Mouse (Mus musculus) G1E (cell line): ENCODE data around the gene Grk3. TPM values are rescaled to one million over a fixed set of nuclear protein-coding genes. Genes with fewer than 3 reads are reported as not detected.

ENCODE experiments used
- ATAC-seq: 2 replicates; pipeline ENCODE4 v1.8.0; 2016; ENCODE audit warnings: mild to moderate bottlenecking; ENCODE audit not compliant: insufficient number of reproducible peaks, poor library complexity, low FRiP score, severe bottlenecking; ENCODE audit errors: extremely low read depth
- DNase-seq: peaks from one replicate; pipeline ENCODE4 v3.0.0; 2012; ENCODE audit warnings: low spot score
- H3K27me3 ChIP-seq: 2 replicates; pipeline ENCODE4 v1.6.1; 2012; ENCODE audit warnings: mild to moderate bottlenecking, low read length, inconsistent platforms; ENCODE audit not compliant: insufficient read depth
- H3K36me3 ChIP-seq: replicated peaks from 2 replicates; pipeline ENCODE3; 2012; ENCODE audit warnings: mild to moderate bottlenecking, inconsistent platforms
- H3K4me1 ChIP-seq: 2 replicates; pipeline ENCODE4 v1.6.1; 2012; ENCODE audit warnings: low read depth, low read length, inconsistent platforms, mixed read lengths; ENCODE audit not compliant: insufficient read depth
- H3K4me3 ChIP-seq: 2 replicates; pipeline ENCODE4 v1.5.1; 2012; ENCODE audit warnings: low read depth, mild to moderate bottlenecking, inconsistent platforms, low read length, moderate library complexity, mixed read lengths
- H3K9me3 ChIP-seq: replicated peaks from 2 replicates; pipeline ENCODE4 v1.6.1; 2012; ENCODE audit warnings: inconsistent platforms
- CTCF ChIP-seq: IDR thresholded peaks from 2 replicates; pipeline ENCODE4 v1.5.1; 2012; ENCODE audit warnings: low read depth, low read length, inconsistent platforms, mixed read lengths
- GATA1 ChIP-seq: IDR thresholded peaks from 2 replicates; pipeline ENCODE4 v1.6.1; 2012; ENCODE audit warnings: borderline replicate concordance, low read length, inconsistent platforms, mixed read lengths
- GATA2 ChIP-seq: IDR thresholded peaks from 2 replicates; pipeline ENCODE4 v1.6.1; 2012; ENCODE audit warnings: low read depth, low read length, inconsistent platforms, borderline replicate concordance
- POLR2AphosphoS5 ChIP-seq: IDR thresholded peaks from 2 replicates; pipeline ENCODE4 v1.6.1; 2012; ENCODE audit warnings: low read depth, low read length, inconsistent platforms; ENCODE audit not compliant: insufficient replicate concordance
- TAL1 ChIP-seq: conservative IDR thresholded peaks from 2 replicates; pipeline ENCODE4 v1.6.1; 2012; ENCODE audit warnings: low read depth, low read length, inconsistent platforms, mixed read lengths
- polyA plus RNA-seq: library from polyadenylated mRNA; stranded (reverse); fragments of >175 nt; gene quantifications from 2 replicates; pipeline ENCODE4 v1.2.3, GENCODE M21; 2012
- total RNA-seq, 2 experiments: library from RNA; stranded (forward) in 1 of 2; stranded (reverse) in 1 of 2; fragments of 200-1000 nt in 1 of 2; fragments of >200 nt in 1 of 2; fragmentation: Nextera tagmentation in 1 of 2; gene quantifications; 2 replicates each; pipeline ENCODE4 v1.2.3; 2014 to 2017

The Grk3 gene
- total and polyA plus RNA-seq, 3 experiments: 0.11 TPM; not detected in 2

- no peak for ATAC-seq
- Histone ChIP-seq H3K36me3 (no peaks in the 10 kb centered on the region), H3K9me3 (peaks cover 96% of the 10 kb centered on the region), H3K4me3 (no peak overlapping the region), H3K27me3 (no peaks in the 10 kb centered on the region), H3K4me1 (no peaks in the 10 kb centered on the region)
- TF ChIP-seq GATA2 (no peak), GATA1 (no peak), TAL1 (no peak), POLR2AphosphoS5 (no peak), CTCF (no peak)
- no peak for DNase-seq
These were observed 138.7 kb downstream of the Grk3 start for GRCm38 (mm10) chr5:112876846-112877390.

GRCm38 (mm10) chr5:112872999-112873398 is 142.6 kb downstream of the Grk3 start:
- Histone ChIP-seq H3K36me3 (no peaks in the 10 kb centered on the region), H3K9me3 (peaks cover 98% of the 10 kb centered on the region), H3K27me3 (no peaks in the 10 kb centered on the region; the same call in 1 of the 2 replicates), H3K4me3 (no peak overlapping the region), H3K4me1 (no peaks in the 10 kb centered on the region)
- no peak for ATAC-seq
- TF ChIP-seq POLR2AphosphoS5 (no peak), CTCF (no peak), TAL1 (no peak), GATA2 (no peak), GATA1 (no peak)
- no peak for DNase-seq

- H3K36me3 ChIP-seq: no peaks in the 10 kb centered on the region
- H3K4me3 ChIP-seq: no peak overlapping the region
- TF ChIP-seq GATA2 (no peak), TAL1 (no peak)
- no peak for DNase-seq
- no peak for ATAC-seq
- peaks cover 98% of the 10 kb centered on the region for H3K9me3 ChIP-seq
- no peaks in the 10 kb centered on the region; the same call in 1 of the 2 replicates for H3K27me3 ChIP-seq
- H3K4me1 ChIP-seq: no peaks in the 10 kb centered on the region
These were observed 144.9 kb downstream of the Grk3 start for GRCm38 (mm10) chr5:112870729-112871128.

GRCm38 (mm10) chr5:112868620-112869019 is 147.0 kb downstream of the Grk3 start:
- no peaks in the 10 kb centered on the region for H3K36me3 ChIP-seq
- ATAC-seq (no peak), DNase-seq (no peak)
- TF ChIP-seq GATA2: no peak
- TF ChIP-seq TAL1: no peak
- TF ChIP-seq POLR2AphosphoS5: no peak
- TF ChIP-seq CTCF: no peak
- no peak overlapping the region for H3K4me3 ChIP-seq
- H3K27me3 ChIP-seq: no peaks in the 10 kb centered on the region; the same call in 1 of the 2 replicates
- H3K9me3 ChIP-seq: peaks cover 98% of the 10 kb centered on the region
- no peaks in the 10 kb centered on the region for H3K4me1 ChIP-seq

- no peak for ATAC-seq
- no peaks in the 10 kb centered on the region for H3K36me3 ChIP-seq
- H3K4me1 ChIP-seq: no peaks in the 10 kb centered on the region
- DNase-seq: no peak
- H3K4me3 ChIP-seq: no peak overlapping the region; the same call in 1 of the 2 replicates
- TF ChIP-seq GATA1: no peak
- TF ChIP-seq CTCF: no peak
- no peak for TF ChIP-seq POLR2AphosphoS5
- TF ChIP-seq TAL1: no peak
- TF ChIP-seq GATA2: no peak
- peaks cover 96% of the 10 kb centered on the region for H3K9me3 ChIP-seq
- H3K27me3 ChIP-seq: no peaks in the 10 kb centered on the region; the same call in 1 of the 2 replicates
These were observed 150.7 kb downstream of the Grk3 start for GRCm38 (mm10) chr5:112864719-112865367.

Other genes starting within 250 kb of the Grk3 start
- gene Myo18b, start 119.4 kb downstream of the Grk3 start, total RNA-seq (2014; fragmentation: Nextera tagmentation): not detected in 2 replicates
- gene Myo18b, start 119.4 kb downstream of the Grk3 start, total RNA-seq (2017): 0.05 TPM in 1 of 2 replicates, not detected in the other
- gene Myo18b, start 119.4 kb downstream of the Grk3 start, polyA plus RNA-seq: not detected in 2 replicates
- not detected in 2 replicates for gene Crybb2, start 54.3 kb upstream of the Grk3 start, total RNA-seq (2014; fragmentation: Nextera tagmentation)
- gene Crybb2, start 54.3 kb upstream of the Grk3 start, total RNA-seq (2017): 0.29 TPM in 1 of 2 replicates, not detected in the other
- not detected in 2 replicates for gene Crybb2, start 54.3 kb upstream of the Grk3 start, polyA plus RNA-seq
- gene Crybb3, start 65.8 kb upstream of the Grk3 start, total RNA-seq (2014; fragmentation: Nextera tagmentation): not detected in 2 replicates
- not detected in 2 replicates for gene Crybb3, start 65.8 kb upstream of the Grk3 start, total RNA-seq (2017)
- gene Crybb3, start 65.8 kb upstream of the Grk3 start, polyA plus RNA-seq: not detected in 2 replicates
- not detected in 2 replicates for gene 2900026A02Rik, start 205.4 kb upstream of the Grk3 start, total RNA-seq (2014; fragmentation: Nextera tagmentation)
- 0.05 and 0.06 TPM in 2 replicates for gene 2900026A02Rik, start 205.4 kb upstream of the Grk3 start, total RNA-seq (2017)
- gene 2900026A02Rik, start 205.4 kb upstream of the Grk3 start, polyA plus RNA-seq: not detected in 2 replicates
- gene Tmem211, start 211.1 kb upstream of the Grk3 start, total RNA-seq (2014; fragmentation: Nextera tagmentation): not detected in 2 replicates
- not detected in 2 replicates for gene Tmem211, start 211.1 kb upstream of the Grk3 start, total RNA-seq (2017)
- gene Tmem211, start 211.1 kb upstream of the Grk3 start, polyA plus RNA-seq: not detected in 2 replicates